Mouse (Mus musculus) forebrain, embryonic 12.5 days (tissue): Measurements from ENCODE around the gene Grk2. TPM values are rescaled to one million over a fixed set of nuclear protein-coding genes. Genes with fewer than 3 reads are reported as not detected.

ENCODE experiments used
- ATAC-seq: fragments of 200-750 bp; cut with Nextera tagmentation; 2 replicates; pipeline ENCODE4 v1.8.0; 2017; ENCODE audit warnings: moderate TSS enrichment; ENCODE audit not compliant: low FRiP score
- H3K27ac ChIP-seq: fragments of 300-500 bp; sonication (generic); 2 replicates; pipeline ENCODE4 v1.5.1; 2016; ENCODE audit warnings: mild to moderate bottlenecking
- H3K27me3 ChIP-seq: fragments of 300-500 bp; sonication (generic); 2 replicates; pipeline ENCODE4 v1.6.1; 2016; ENCODE audit warnings: mild to moderate bottlenecking
- H3K36me3 ChIP-seq: fragments of 300-500 bp; sonication (generic); replicated peaks from 2 replicates; pipeline ENCODE4 v1.6.1; 2016; ENCODE audit warnings: mild to moderate bottlenecking
- H3K4me1 ChIP-seq: fragments of 300-500 bp; sonication (generic); 2 replicates; pipeline ENCODE4 v1.6.1; 2016
- H3K4me2 ChIP-seq: fragments of 300-500 bp; sonication (generic); 2 replicates; pipeline ENCODE4 v1.6.1; 2016; ENCODE audit warnings: mild to moderate bottlenecking, moderate library complexity
- H3K4me3 ChIP-seq: fragments of 300-500 bp; sonication (generic); replicated peaks from 2 replicates; pipeline ENCODE4 v1.5.1; 2016; ENCODE audit warnings: mild to moderate bottlenecking
- H3K9ac ChIP-seq: fragments of 300-500 bp; sonication (generic); 2 replicates; pipeline ENCODE4 v1.6.1; 2016; ENCODE audit warnings: mild to moderate bottlenecking
- H3K9me3 ChIP-seq: fragments of 300-500 bp; sonication (generic); 2 replicates; pipeline ENCODE4 v1.6.1; 2016
- WGBS: fragments of 180-500 bp; shearing (Covaris S2); methylation state at CpG from one replicate; pipeline ENCODE4 v1.1.7; 2016; 5-methylcytosine and 5-hydroxymethylcytosine counted together
- polyA plus RNA-seq: library from polyadenylated mRNA; unstranded; fragments of >200 nt; fragmentation: Nextera tagmentation; extraction: Ambion mirVana; gene quantifications from 2 replicates; pipeline ENCODE4 v1.2.1, GENCODE M21; 2016

Grk2 gene
- 18.7 and 19.0 TPM in 2 replicates for polyA plus RNA-seq

GRCm38 (mm10) chr19:4306190-4306577, at the start of gene Grk2:
Grk2 (minus strand) TSS chr19:4306222.
- 1% methylated on average over 23 of the region's 46 CpGs for WGBS
- peak; percentile 81 for ATAC-seq
- H3K27ac ChIP-seq, result peak within 1 kb of the TSS; percentile 80

GRCm38 (mm10) chr19:4349455-4349854, 43.4 kb upstream of the Grk2 start:
- 91% methylated on average over 2 of the region's 2 CpGs for WGBS

More at GRCm38 (mm10) chr19:4306190-4306577, at the start of gene Grk2:
- no peaks in the 10 kb centered on the region for H3K27me3 ChIP-seq
- H3K9ac ChIP-seq, result peak within 1 kb of the TSS; percentile 93
- H3K4me3 ChIP-seq, result peak within 1 kb of the TSS; percentile 92
- H3K9me3 ChIP-seq, result no peaks in the 10 kb centered on the region
- peak within 1 kb of the TSS; percentile 86 for H3K4me2 ChIP-seq
- H3K4me1 ChIP-seq, result peaks cover 49% of the 10 kb centered on the region
- no peaks in the 10 kb centered on the region for H3K36me3 ChIP-seq

GRCm38 (mm10) chr19:4346479-4346878, 40.5 kb upstream of the Grk2 start:
- WGBS, result 100% methylated on average over 1 of the region's 1 CpGs
- no peak overlapping the region for H3K9ac ChIP-seq
- H3K27ac ChIP-seq, result no peak overlapping the region
- no peak overlapping the region for H3K4me2 ChIP-seq
- H3K36me3 ChIP-seq, result peaks cover 65% of the 10 kb centered on the region
- no peaks in the 10 kb centered on the region for H3K9me3 ChIP-seq
- H3K4me1 ChIP-seq, result no peaks in the 10 kb centered on the region
- ATAC-seq, result no peak
- H3K27me3 ChIP-seq, result no peaks in the 10 kb centered on the region
- no peak overlapping the region for H3K4me3 ChIP-seq

More at GRCm38 (mm10) chr19:4349455-4349854, 43.4 kb upstream of the Grk2 start:
- Histone ChIP-seq H3K4me2 (no peak overlapping the region), H3K27ac (no peak overlapping the region), H3K4me3 (no peak overlapping the region), H3K27me3 (no peaks in the 10 kb centered on the region), H3K9ac (no peak overlapping the region), H3K4me1 (no peaks in the 10 kb centered on the region), H3K9me3 (no peaks in the 10 kb centered on the region), H3K36me3 (peaks cover 50% of the 10 kb centered on the region)
- no peak for ATAC-seq

GRCm38 (mm10) chr19:4338162-4338561, 32.1 kb upstream of the Grk2 start:
- 35% methylated on average over 2 of the region's 2 CpGs for WGBS
- no peaks in the 10 kb centered on the region for H3K9me3 ChIP-seq
- no peaks in the 10 kb centered on the region for H3K27me3 ChIP-seq
- H3K4me3 ChIP-seq, result no peak overlapping the region
- ATAC-seq, result no peak
- H3K4me1 ChIP-seq, result peaks cover 14% of the 10 kb centered on the region
- H3K4me2 ChIP-seq, result no peak overlapping the region
- H3K27ac ChIP-seq, result no peak overlapping the region
- H3K9ac ChIP-seq, result no peak overlapping the region
- peaks cover 42% of the 10 kb centered on the region for H3K36me3 ChIP-seq

GRCm38 (mm10) chr19:4333791-4334190, 27.8 kb upstream of the Grk2 start:
- Histone ChIP-seq H3K4me3 (peak overlapping the region; percentile 63), H3K9me3 (no peaks in the 10 kb centered on the region), H3K27ac (peak overlapping the region; percentile 93), H3K4me1 (peaks cover 29% of the 10 kb centered on the region), H3K36me3 (peaks cover 34% of the 10 kb centered on the region), H3K9ac (peak overlapping the region; percentile 82), H3K4me2 (peak overlapping the region; percentile 87), H3K27me3 (no peaks in the 10 kb centered on the region)
- ATAC-seq, result peak; percentile 97
- under 1% methylated on average over 16 of the region's 16 CpGs for WGBS

- no peaks in the 10 kb centered on the region for H3K9me3 ChIP-seq
- peaks cover 29% of the 10 kb centered on the region for H3K4me1 ChIP-seq
- under 1% methylated on average over 13 of the region's 13 CpGs for WGBS
- H3K4me2 ChIP-seq, result peak overlapping the region; percentile 87
- ATAC-seq, result 0 out of 2 replicates have a peak, but pooled peaks have one; percentile 15
- peak overlapping the region; percentile 63 for H3K4me3 ChIP-seq
- no peaks in the 10 kb centered on the region for H3K27me3 ChIP-seq
- peak overlapping the region; percentile 82 for H3K9ac ChIP-seq
- H3K36me3 ChIP-seq, result peaks cover 35% of the 10 kb centered on the region
- peak overlapping the region; percentile 93 for H3K27ac ChIP-seq
Measured at GRCm38 (mm10) chr19:4333100-4333775, 27.2 kb upstream of the Grk2 start.

- peak overlapping the region; percentile 87 for H3K4me2 ChIP-seq
- WGBS, result under 1% methylated on average over 4 of the region's 4 CpGs
- H3K27me3 ChIP-seq, result no peaks in the 10 kb centered on the region
- peak overlapping the region; percentile 82 for H3K9ac ChIP-seq
- H3K36me3 ChIP-seq, result peaks cover 38% of the 10 kb centered on the region
- H3K9me3 ChIP-seq, result no peaks in the 10 kb centered on the region
- peak overlapping the region; percentile 63 for H3K4me3 ChIP-seq
- peak; percentile 15; the same call in 1 of the 2 replicates for ATAC-seq
- peaks cover 29% of the 10 kb centered on the region for H3K4me1 ChIP-seq
- peak overlapping the region; percentile 93 for H3K27ac ChIP-seq
Measured at GRCm38 (mm10) chr19:4332653-4333052, 26.6 kb upstream of the Grk2 start.

GRCm38 (mm10) chr19:4331273-4331672, 25.3 kb upstream of the Grk2 start:
- Histone ChIP-seq H3K27me3 (no peaks in the 10 kb centered on the region), H3K9me3 (no peaks in the 10 kb centered on the region), H3K9ac (no peak overlapping the region), H3K36me3 (peaks cover 49% of the 10 kb centered on the region), H3K27ac (no peak overlapping the region), H3K4me3 (no peak overlapping the region), H3K4me1 (peaks cover 29% of the 10 kb centered on the region), H3K4me2 (no peak overlapping the region)
- 94% methylated on average over 3 of the region's 3 CpGs for WGBS
- ATAC-seq, result no peak

- H3K9ac ChIP-seq, result no peak overlapping the region
- peaks cover 29% of the 10 kb centered on the region for H3K4me1 ChIP-seq
- no peaks in the 10 kb centered on the region for H3K9me3 ChIP-seq
- H3K4me3 ChIP-seq, result no peak overlapping the region
- no peak for ATAC-seq
- H3K27ac ChIP-seq, result no peak overlapping the region
- no peaks in the 10 kb centered on the region for H3K27me3 ChIP-seq
- no peak overlapping the region for H3K4me2 ChIP-seq
- WGBS, result 87% methylated on average over 2 of the region's 2 CpGs
- H3K36me3 ChIP-seq, result peaks cover 56% of the 10 kb centered on the region
Measured at GRCm38 (mm10) chr19:4330603-4331002, 24.6 kb upstream of the Grk2 start.

GRCm38 (mm10) chr19:4328737-4329304, 22.8 kb upstream of the Grk2 start:
- Histone ChIP-seq H3K9ac (no peak overlapping the region), H3K4me2 (no peak overlapping the region), H3K36me3 (peaks cover 74% of the 10 kb centered on the region), H3K27ac (no peak overlapping the region), H3K9me3 (no peaks in the 10 kb centered on the region), H3K27me3 (no peaks in the 10 kb centered on the region), H3K4me1 (peaks cover 18% of the 10 kb centered on the region), H3K4me3 (no peak overlapping the region)
- WGBS, result 96% methylated on average over 8 of the region's 8 CpGs
- ATAC-seq, result no peak

- Histone ChIP-seq H3K36me3 (peaks cover 91% of the 10 kb centered on the region), H3K9me3 (no peaks in the 10 kb centered on the region)
- ATAC-seq, result no peak
Measured at GRCm38 (mm10) chr19:4326881-4327280, 20.9 kb upstream of the Grk2 start.

GRCm38 (mm10) chr19:4326106-4326505, 20.1 kb upstream of the Grk2 start:
- Histone ChIP-seq H3K36me3 (peaks cover 91% of the 10 kb centered on the region), H3K27ac (no peak overlapping the region), H3K9me3 (no peaks in the 10 kb centered on the region), H3K4me3 (no peak overlapping the region), H3K9ac (no peak overlapping the region), H3K4me1 (no peaks in the 10 kb centered on the region), H3K4me2 (no peak overlapping the region), H3K27me3 (no peaks in the 10 kb centered on the region)
- 92% methylated on average over 3 of the region's 3 CpGs for WGBS
- ATAC-seq, result no peak

More at GRCm38 (mm10) chr19:4326881-4327280, 20.9 kb upstream of the Grk2 start:
- no peak overlapping the region for H3K9ac ChIP-seq
- H3K4me2 ChIP-seq, result no peak overlapping the region
- H3K27ac ChIP-seq, result no peak overlapping the region
- no peak overlapping the region for H3K4me3 ChIP-seq
- H3K27me3 ChIP-seq, result no peaks in the 10 kb centered on the region
- H3K4me1 ChIP-seq, result peaks cover 4% of the 10 kb centered on the region
- 87% methylated on average over 1 of the region's 1 CpGs for WGBS

- H3K4me3 ChIP-seq, result no peak overlapping the region
- no peak overlapping the region for H3K4me2 ChIP-seq
- no peaks in the 10 kb centered on the region for H3K27me3 ChIP-seq
- peaks cover 96% of the 10 kb centered on the region for H3K36me3 ChIP-seq
- H3K9me3 ChIP-seq, result no peaks in the 10 kb centered on the region
- H3K9ac ChIP-seq, result no peak overlapping the region
- no peak for ATAC-seq
- WGBS, result 94% methylated on average over 3 of the region's 3 CpGs
- no peaks in the 10 kb centered on the region for H3K4me1 ChIP-seq
- H3K27ac ChIP-seq, result no peak overlapping the region
Measured at GRCm38 (mm10) chr19:4322134-4322533, 16.1 kb upstream of the Grk2 start.
